Mouse (Mus musculus): ENCODE data around the gene Tmem104. TPM values are rescaled to one million over a fixed set of nuclear protein-coding genes. Genes with fewer than 3 reads are reported as not detected.

Tmem104 gene
- polyA plus RNA-seq, 1 experiment = 11.6 TPM

DNA sequence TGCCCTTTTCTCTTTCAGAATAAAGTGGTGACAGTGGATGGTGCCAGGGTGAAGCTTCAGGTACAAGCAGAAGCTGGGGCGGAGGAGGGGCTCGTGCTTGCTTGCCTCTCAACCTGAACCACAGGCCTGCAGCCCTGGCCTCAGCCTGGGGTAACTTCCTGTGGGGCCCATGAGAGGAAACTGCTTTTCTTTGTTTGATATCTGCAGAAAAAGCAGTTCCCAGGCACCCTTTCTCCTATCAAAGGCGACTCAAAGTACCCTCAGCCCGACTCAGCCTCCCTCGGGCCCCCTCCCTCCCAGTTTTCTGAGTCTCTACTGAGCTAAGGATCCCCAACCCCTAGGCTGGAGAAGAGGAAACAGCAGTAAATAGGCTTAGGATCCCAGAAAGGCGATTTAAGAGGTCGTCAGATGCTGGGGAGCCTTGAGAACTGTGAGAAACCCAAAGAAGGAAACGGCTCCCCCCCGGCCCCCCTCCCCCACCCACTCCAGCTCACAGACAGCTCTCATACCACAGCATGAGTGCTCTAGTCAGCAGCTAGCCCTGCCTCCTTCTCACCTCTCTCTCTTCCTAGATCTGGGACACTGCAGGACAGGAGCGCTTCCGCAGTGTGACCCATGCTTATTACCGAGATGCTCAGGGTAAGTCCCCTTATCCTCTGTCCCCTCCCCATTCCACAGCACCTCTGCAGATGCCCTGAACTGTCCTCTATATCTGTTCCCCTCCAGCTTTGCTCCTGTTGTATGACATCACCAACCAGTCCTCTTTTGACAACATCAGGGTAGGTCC is 29.2 kb upstream of the Tmem104 start:
- Histone ChIP-seq H3K27ac (ENCODE audit: insufficient read depth, low read length) (no peak overlapping the region), H3K4me1 (ENCODE audit: control insufficient read depth, insufficient read depth, low read length) (no peaks in the 10 kb centered on the region), H3K4me3 (ENCODE audit: insufficient read depth, low read length) (no peak overlapping the region)
- TF ChIP-seq CTCF (IDR thresholded peaks at IDR 0.05; ENCODE audit: borderline replicate concordance, insufficient read depth, low read length) (no peak), POLR2A (IDR thresholded peaks at IDR 0.05; ENCODE audit: low read depth, low read length) (no peak)

- no peak for TF ChIP-seq POLR2A (IDR thresholded peaks at IDR 0.05; ENCODE audit: low read depth, low read length)
- TF ChIP-seq CTCF (IDR thresholded peaks at IDR 0.05; ENCODE audit: borderline replicate concordance, insufficient read depth, low read length) = peak; percentile 41; the same call in 1 of the 2 replicates
- Histone ChIP-seq H3K4me1 (ENCODE audit: control insufficient read depth, insufficient read depth, low read length) (no peaks in the 10 kb centered on the region), H3K4me3 (ENCODE audit: insufficient read depth, low read length) (no peak overlapping the region), H3K27ac (ENCODE audit: insufficient read depth, low read length) (no peak overlapping the region)
Observed at GRCm38 (mm10) chr11:115160016-115160797, 27.1 kb upstream of the Tmem104 start.

DNA sequence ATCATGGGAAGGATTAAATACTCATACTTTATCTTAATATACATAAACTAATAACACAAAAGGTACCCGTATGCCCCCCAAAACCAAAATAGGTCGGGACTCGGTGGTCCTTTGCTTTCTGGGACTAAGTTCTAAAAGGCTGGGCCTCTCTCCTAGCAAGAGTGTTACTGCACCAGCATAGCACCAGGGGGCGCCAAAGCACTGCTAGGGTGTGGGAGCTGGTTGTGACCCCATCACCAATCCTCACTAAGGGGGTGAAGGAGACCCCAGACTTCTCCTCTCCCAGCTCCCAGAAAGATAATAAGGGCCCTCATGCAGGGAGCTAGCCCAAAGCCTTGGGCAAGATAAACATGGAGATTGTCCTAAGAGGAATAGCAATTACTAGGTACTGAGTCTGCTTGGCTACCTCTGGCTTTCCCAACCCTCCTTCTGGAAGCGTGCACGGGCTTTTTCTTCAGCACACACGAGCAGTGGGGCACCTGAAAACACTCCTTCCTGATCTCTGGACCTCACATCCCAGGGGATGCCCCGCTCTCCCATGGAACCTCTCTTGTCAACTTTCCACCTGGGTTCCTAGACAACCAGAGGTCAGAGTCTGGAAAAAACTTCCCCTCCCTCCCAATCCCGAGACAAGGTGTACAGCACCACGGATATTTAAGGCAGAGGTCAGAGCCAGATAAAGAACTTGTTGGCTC is 26.3 kb upstream of the Tmem104 start:
- H3K4me3 ChIP-seq (ENCODE audit: insufficient read depth, low read length) = no peak overlapping the region
- TF ChIP-seq POLR2A (IDR thresholded peaks at IDR 0.05; ENCODE audit: low read depth, low read length) (no peak), CTCF (IDR thresholded peaks at IDR 0.05; ENCODE audit: borderline replicate concordance, insufficient read depth, low read length) (peak; percentile 91)
- H3K27ac ChIP-seq (ENCODE audit: insufficient read depth, low read length) = no peak overlapping the region
- no peaks in the 10 kb centered on the region for H3K4me1 ChIP-seq (ENCODE audit: control insufficient read depth, insufficient read depth, low read length)

GRCm38 (mm10) chr11:115161578-115162204 is 25.6 kb upstream of the Tmem104 start:
- no peak overlapping the region for H3K27ac ChIP-seq (ENCODE audit: insufficient read depth, low read length)
- no peaks in the 10 kb centered on the region for H3K4me1 ChIP-seq (ENCODE audit: control insufficient read depth, insufficient read depth, low read length)
- H3K4me3 ChIP-seq (ENCODE audit: insufficient read depth, low read length) = no peak overlapping the region
- TF ChIP-seq CTCF (IDR thresholded peaks at IDR 0.05; ENCODE audit: borderline replicate concordance, insufficient read depth, low read length) = no peak
- no peak for TF ChIP-seq POLR2A (IDR thresholded peaks at IDR 0.05; ENCODE audit: low read depth, low read length)

DNA sequence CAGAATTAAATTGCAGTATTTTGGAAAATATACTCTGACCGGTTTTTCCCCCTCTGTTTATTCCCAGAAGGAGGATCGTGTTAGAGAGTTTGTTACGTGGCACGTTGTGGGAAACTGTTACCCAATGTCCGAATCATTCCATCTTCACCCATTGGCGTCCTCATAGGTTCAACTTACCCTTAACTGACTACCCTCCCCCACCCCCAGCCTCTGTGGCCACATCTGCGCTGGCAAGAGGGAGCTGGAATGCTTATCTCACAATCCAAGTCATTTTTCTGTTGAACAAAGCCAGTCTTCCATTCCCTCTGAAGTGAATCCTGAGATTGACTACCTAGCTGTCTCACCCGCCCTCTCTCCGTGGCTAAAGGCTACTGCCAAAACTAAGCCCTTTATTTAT is 25.1 kb upstream of the Tmem104 start:
- H3K27ac ChIP-seq (ENCODE audit: insufficient read depth, low read length) = no peak overlapping the region

GRCm38 (mm10) chr11:115162832-115163480 is 24.3 kb upstream of the Tmem104 start, which contains the start of gene Slc9a3r1:
Slc9a3r1 (plus strand) TSS chr11:115163341.
- Histone ChIP-seq H3K4me3 (ENCODE audit: insufficient read depth, low read length) (peak within 1 kb of the TSS; percentile 77), H3K4me1 (ENCODE audit: control insufficient read depth, insufficient read depth, low read length) (no peaks in the 10 kb centered on the region), H3K27ac (ENCODE audit: insufficient read depth, low read length) (peak within 1 kb of the TSS; percentile 32; the same call in 1 of the 2 replicates)
- TF ChIP-seq POLR2A (IDR thresholded peaks at IDR 0.05; ENCODE audit: low read depth, low read length) (peak; percentile 93), CTCF (IDR thresholded peaks at IDR 0.05; ENCODE audit: borderline replicate concordance, insufficient read depth, low read length) (no peak)

More for the DNA sequence above, 25.1 kb upstream of the Tmem104 start:
- TF ChIP-seq CTCF (IDR thresholded peaks at IDR 0.05; ENCODE audit: borderline replicate concordance, insufficient read depth, low read length) (no peak), POLR2A (IDR thresholded peaks at IDR 0.05; ENCODE audit: low read depth, low read length) (no peak)
- Histone ChIP-seq H3K4me1 (ENCODE audit: control insufficient read depth, insufficient read depth, low read length) (no peaks in the 10 kb centered on the region), H3K4me3 (ENCODE audit: insufficient read depth, low read length) (no peak overlapping the region)

DNA sequence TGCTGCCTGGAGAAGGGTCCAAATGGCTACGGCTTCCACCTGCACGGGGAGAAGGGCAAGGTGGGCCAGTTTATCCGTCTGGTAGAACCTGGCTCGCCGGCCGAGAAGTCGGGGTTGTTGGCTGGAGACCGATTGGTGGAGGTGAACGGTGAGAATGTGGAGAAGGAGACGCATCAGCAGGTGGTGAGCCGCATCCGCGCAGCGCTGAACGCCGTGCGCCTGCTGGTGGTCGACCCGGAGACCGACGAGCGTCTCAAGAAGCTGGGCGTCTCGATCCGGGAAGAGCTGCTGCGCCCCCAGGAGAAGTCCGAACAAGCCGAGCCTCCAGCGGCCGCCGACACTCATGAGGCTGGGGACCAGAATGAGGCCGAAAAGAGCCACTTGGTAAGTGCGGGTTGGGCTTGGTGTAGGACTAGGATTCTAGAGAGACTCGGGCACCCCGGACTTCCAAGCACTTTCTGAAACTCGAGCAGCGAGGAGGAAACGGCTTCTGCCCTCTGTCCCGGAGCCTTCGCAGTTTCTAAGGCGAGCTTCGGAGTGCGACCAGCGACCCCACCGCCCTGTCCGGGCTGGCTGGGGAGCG is 23.6 kb upstream of the Tmem104 start:
- Histone ChIP-seq H3K4me3 (ENCODE audit: insufficient read depth, low read length) (peak overlapping the region; percentile 77), H3K4me1 (ENCODE audit: control insufficient read depth, insufficient read depth, low read length) (no peaks in the 10 kb centered on the region), H3K27ac (ENCODE audit: insufficient read depth, low read length) (peak overlapping the region; percentile 32; the same call in 1 of the 2 replicates)
- no peak for TF ChIP-seq POLR2A (IDR thresholded peaks at IDR 0.05; ENCODE audit: low read depth, low read length)
- peak; percentile 37; the same call in 1 of the 2 replicates for TF ChIP-seq CTCF (IDR thresholded peaks at IDR 0.05; ENCODE audit: borderline replicate concordance, insufficient read depth, low read length)

GRCm38 (mm10) chr11:115164341-115164975 is 22.8 kb upstream of the Tmem104 start:
- Histone ChIP-seq H3K27ac (ENCODE audit: insufficient read depth, low read length) (no peak overlapping the region), H3K4me1 (ENCODE audit: control insufficient read depth, insufficient read depth, low read length) (no peaks in the 10 kb centered on the region), H3K4me3 (ENCODE audit: insufficient read depth, low read length) (peak overlapping the region; percentile 77)
- TF ChIP-seq CTCF (IDR thresholded peaks at IDR 0.05; ENCODE audit: borderline replicate concordance, insufficient read depth, low read length) = no peak
- peak; percentile 54; the same call in 1 of the 2 replicates for TF ChIP-seq POLR2A (IDR thresholded peaks at IDR 0.05; ENCODE audit: low read depth, low read length)

Measured in embryonic fibroblast, embryonic 13.5 days (primary cell).